Mouse (Mus musculus) ES-Bruce4 (cell line): Measurements from ENCODE around the gene Ccdc177. TPM values are rescaled to one million over a fixed set of nuclear protein-coding genes. Genes with fewer than 3 reads are reported as not detected.

ENCODE experiments used
- H3K27ac ChIP-seq: 2 replicates; pipeline ENCODE4 v1.5.1; 2012; ENCODE audit warnings: low read length, inconsistent platforms; ENCODE audit not compliant: insufficient read depth
- H3K27me3 ChIP-seq: 2 replicates; pipeline ENCODE4 v1.6.1; 2012; ENCODE audit warnings: mild to moderate bottlenecking, low read length, inconsistent platforms; ENCODE audit not compliant: control insufficient read depth, poor library complexity, insufficient read depth, severe bottlenecking
- H3K36me3 ChIP-seq: 2 replicates; pipeline ENCODE4 v1.6.1; 2012; ENCODE audit warnings: inconsistent platforms, mild to moderate bottlenecking, low read length, moderate library complexity; ENCODE audit not compliant: control insufficient read depth, poor library complexity, insufficient read depth, severe bottlenecking
- H3K4me1 ChIP-seq: one replicate; pipeline ENCODE4 v1.8.1; 2011; ENCODE audit warnings: low read length; ENCODE audit not compliant: control insufficient read depth, insufficient read depth
- H3K4me3 ChIP-seq: 2 replicates; pipeline ENCODE4 v1.5.1; 2011; ENCODE audit warnings: low read depth, mild to moderate bottlenecking, low read length
- H3K9ac ChIP-seq: 2 replicates; pipeline ENCODE4 v1.6.1; 2012; ENCODE audit warnings: low read depth, mild to moderate bottlenecking, inconsistent platforms; ENCODE audit not compliant: poor library complexity, severe bottlenecking
- H3K9me3 ChIP-seq: replicated peaks from 2 replicates; pipeline ENCODE4 v1.6.1; 2012; ENCODE audit warnings: mild to moderate bottlenecking, low read length, inconsistent platforms; ENCODE audit not compliant: control insufficient read depth, poor library complexity, insufficient read depth, severe bottlenecking
- CTCF ChIP-seq: IDR thresholded peaks from one replicate; pipeline ENCODE4 v1.8.1; 2011; ENCODE audit warnings: low read depth, low read length
- EP300 ChIP-seq: IDR thresholded peaks from 2 replicates; pipeline ENCODE4 v1.6.1; 2011; ENCODE audit warnings: low read depth, low read length; ENCODE audit not compliant: insufficient read depth
- POLR2A ChIP-seq: IDR thresholded peaks from one replicate; pipeline ENCODE4 v1.8.1; 2011; ENCODE audit warnings: low read length; ENCODE audit not compliant: insufficient read depth
- polyA plus RNA-seq: library from polyadenylated mRNA; stranded (reverse); fragments of >200 nt; gene quantifications from 2 replicates; pipeline ENCODE4 v1.2.4, GENCODE M21; 2011; ENCODE audit warnings: low read depth; ENCODE audit not compliant: missing spikeins, insufficient read depth, insufficient read length

Ccdc177 gene
- polyA plus RNA-seq, 1 experiment, result not detected

- peaks cover 3% of the 10 kb centered on the region for H3K4me1 ChIP-seq
- no peak overlapping the region for H3K27ac ChIP-seq
- no peak for TF ChIP-seq EP300
- TF ChIP-seq POLR2A, result no peak
- TF ChIP-seq CTCF, result no peak
- H3K27me3 ChIP-seq, result no peaks in the 10 kb centered on the region; the same call in 1 of the 2 replicates
- H3K36me3 ChIP-seq, result no peaks in the 10 kb centered on the region
- no peak overlapping the region for H3K4me3 ChIP-seq
- H3K9ac ChIP-seq, result no peak overlapping the region
- no peaks in the 10 kb centered on the region for H3K9me3 ChIP-seq
Observed at GRCm38 (mm10) chr12:80736464-80737282, 23.8 kb downstream of the Ccdc177 start.

DNA sequence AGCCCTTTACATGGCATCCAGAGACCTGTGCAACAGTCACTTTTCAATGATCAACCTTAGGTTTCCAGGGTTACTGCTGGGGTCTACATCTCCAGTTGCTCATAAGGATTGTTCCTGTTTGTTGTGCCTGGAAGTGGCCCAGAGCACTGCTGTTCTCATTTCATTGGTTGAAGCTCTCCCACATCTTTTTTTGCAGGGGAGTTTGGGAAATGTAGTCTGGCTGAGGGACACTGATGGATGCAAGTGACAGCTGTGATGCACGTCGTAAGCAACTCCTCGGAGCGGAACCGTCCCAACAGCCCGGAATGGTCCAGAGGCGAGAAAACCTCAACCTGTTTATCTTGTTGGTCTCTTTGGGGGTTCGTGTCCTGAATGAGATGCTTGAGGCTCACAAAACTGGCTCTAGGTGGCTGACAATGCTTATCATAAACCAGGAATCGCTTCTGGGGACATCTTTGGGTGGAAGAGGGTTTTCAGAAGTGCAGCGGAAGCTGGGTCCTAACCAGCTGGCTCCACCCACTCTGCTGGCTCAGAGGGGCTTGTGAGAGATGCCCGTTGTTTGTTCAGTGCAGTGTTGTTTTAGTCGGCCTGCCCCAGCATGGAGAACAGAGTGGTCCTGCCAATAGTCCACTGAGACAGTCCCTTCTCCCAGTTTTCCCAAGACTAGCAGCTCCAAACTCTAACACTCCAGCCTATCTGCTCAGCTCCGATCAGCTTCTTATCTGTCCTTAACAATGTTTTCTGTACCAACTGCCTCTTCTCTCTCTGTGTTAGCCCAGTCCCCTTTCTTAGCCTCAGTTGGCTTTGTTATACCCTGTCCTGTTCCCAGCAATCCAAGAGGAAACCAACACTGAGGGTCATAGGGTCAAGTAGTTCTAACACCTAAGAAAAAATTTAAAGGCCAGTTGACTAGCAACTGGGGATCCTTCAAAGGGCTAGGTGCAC lies 25.7 kb downstream of the Ccdc177 start:
- peaks cover 3% of the 10 kb centered on the region for H3K4me1 ChIP-seq
- no peak overlapping the region for H3K4me3 ChIP-seq
- no peaks in the 10 kb centered on the region for H3K36me3 ChIP-seq
- no peaks in the 10 kb centered on the region for H3K27me3 ChIP-seq
- H3K27ac ChIP-seq, result no peak overlapping the region
- no peaks in the 10 kb centered on the region for H3K9me3 ChIP-seq
- no peak overlapping the region for H3K9ac ChIP-seq
- TF ChIP-seq CTCF (no peak), EP300 (no peak), POLR2A (no peak)

GRCm38 (mm10) chr12:80730567-80730966 lies 29.9 kb downstream of the Ccdc177 start:
- Histone ChIP-seq H3K9ac (no peak overlapping the region), H3K9me3 (no peaks in the 10 kb centered on the region), H3K27ac (no peak overlapping the region), H3K4me1 (no peaks in the 10 kb centered on the region), H3K27me3 (no peaks in the 10 kb centered on the region), H3K4me3 (no peak overlapping the region), H3K36me3 (no peaks in the 10 kb centered on the region)
- TF ChIP-seq EP300, result no peak
- peak; percentile 61 for TF ChIP-seq CTCF
- TF ChIP-seq POLR2A, result no peak

DNA sequence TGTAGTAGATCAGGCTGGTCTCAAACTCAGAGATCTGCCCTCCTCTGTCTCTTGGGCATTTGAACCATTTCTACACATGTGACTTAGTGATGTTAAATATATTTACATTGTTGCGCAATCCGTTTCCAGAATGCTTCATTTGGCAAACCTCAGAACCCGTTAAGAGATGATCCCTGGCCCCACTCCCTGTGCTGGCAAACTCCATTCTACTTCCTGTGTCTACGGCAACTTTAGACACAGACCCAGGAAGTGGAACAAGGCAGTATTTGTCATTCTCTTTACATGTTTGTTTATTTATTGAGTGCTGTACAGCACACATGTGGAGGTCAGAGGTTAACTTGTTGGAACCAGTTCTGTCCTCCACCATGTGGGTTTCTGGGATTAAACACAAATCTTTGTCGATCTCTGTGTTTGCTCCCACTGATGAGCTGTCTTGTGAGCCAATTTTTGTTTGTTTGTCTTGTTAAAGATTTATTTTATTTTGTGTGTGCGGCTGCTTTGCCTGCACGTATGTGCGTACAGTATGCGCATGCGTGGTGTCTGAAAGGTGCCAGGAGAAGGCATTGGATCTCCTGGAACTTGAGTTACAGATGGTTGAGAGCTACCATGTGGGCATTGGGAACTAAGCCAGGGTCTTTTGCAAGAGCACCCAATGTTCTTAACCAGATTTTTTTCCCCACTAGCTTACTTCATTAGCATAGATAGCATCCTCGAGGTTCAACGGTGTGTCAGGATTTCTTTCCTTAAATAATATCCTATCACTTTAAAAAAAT lies 30.5 kb downstream of the Ccdc177 start:
- Histone ChIP-seq H3K4me1 (no peaks in the 10 kb centered on the region), H3K9ac (no peak overlapping the region), H3K36me3 (no peaks in the 10 kb centered on the region), H3K4me3 (no peak overlapping the region), H3K9me3 (no peaks in the 10 kb centered on the region), H3K27me3 (no peaks in the 10 kb centered on the region), H3K27ac (no peak overlapping the region)
- no peak for TF ChIP-seq CTCF
- TF ChIP-seq POLR2A, result no peak
- no peak for TF ChIP-seq EP300

GRCm38 (mm10) chr12:80728814-80729213 lies 31.7 kb downstream of the Ccdc177 start:
- Histone ChIP-seq H3K36me3 (no peaks in the 10 kb centered on the region), H3K9ac (no peak overlapping the region), H3K9me3 (no peaks in the 10 kb centered on the region), H3K4me3 (no peak overlapping the region), H3K27ac (no peak overlapping the region), H3K4me1 (no peaks in the 10 kb centered on the region), H3K27me3 (no peaks in the 10 kb centered on the region)
- TF ChIP-seq EP300 (no peak), CTCF (peak; percentile 50)
